Mouse (Mus musculus) bone marrow, adult 2 months (tissue): ENCODE results near the gene 4931406P16Rik.

Source experiments
- CTCF ChIP-seq: fragments of 200-500 bp; IDR thresholded peaks from 2 replicates; pipeline ENCODE4 v1.5.1; 2011; ENCODE audit warnings: low read length, control low read depth; ENCODE audit not compliant: control insufficient read depth, insufficient read depth
- POLR2A ChIP-seq: fragments of 200-500 bp; IDR thresholded peaks from 2 replicates; pipeline ENCODE4 v1.6.1; 2011; ENCODE audit warnings: low read depth, mild to moderate bottlenecking, control low read depth, low read length, borderline replicate concordance; ENCODE audit not compliant: control insufficient read depth

GRCm38 (mm10) chr7:34266421-34266820 lies 46.9 kb downstream of the 4931406P16Rik start:
- TF ChIP-seq CTCF (no peak), POLR2A (no peak)
